Mouse (Mus musculus): ENCODE data around the gene Hmga1. TPM values are rescaled to one million over a fixed set of nuclear protein-coding genes. Genes with fewer than 3 reads are reported as not detected.

Hmga1 gene
- total RNA-seq (2023; ENCODE audit: inconsistent age) = 64.7 to 73.8 TPM (median 66.6 TPM) in 4 replicates

DNA sequence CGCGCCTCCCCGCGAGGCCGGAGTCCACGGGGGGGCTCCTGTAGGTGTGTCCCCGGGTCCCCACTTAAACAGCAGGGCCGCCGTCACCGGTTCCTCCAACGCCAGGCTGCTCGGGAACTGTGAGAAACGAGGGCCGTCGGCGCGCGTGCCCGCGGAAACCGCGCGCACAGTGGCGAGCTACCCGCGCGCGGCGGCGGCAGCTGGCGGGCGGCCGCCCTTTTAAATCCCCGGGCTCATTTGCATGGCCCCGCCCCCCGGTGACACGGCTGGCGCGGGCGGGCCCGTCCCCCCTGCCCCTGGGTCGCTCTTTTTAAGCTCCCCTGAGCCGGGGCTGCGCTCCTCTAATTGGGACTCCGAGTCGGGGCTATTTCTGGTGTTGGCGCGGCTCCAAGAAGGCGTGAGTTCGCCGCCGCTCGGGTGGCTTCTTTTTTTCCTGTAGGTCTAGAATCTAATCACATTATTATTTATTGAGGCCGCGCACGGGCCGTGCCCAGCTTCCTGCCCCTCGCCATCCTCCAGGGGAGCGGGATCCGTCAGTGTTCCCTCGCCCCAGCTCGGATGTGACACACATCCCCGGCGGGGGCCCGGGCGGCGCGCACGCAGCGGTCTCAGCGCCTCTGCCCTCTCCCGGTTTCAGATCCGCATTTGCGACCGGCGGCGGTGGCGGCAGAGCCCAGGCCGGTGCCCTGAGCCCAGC, at the start of gene Hmga1:
TSS of gene Hmga1 (plus strand) at position 183 of the 697 bp plus-strand sequence.

DNA sequence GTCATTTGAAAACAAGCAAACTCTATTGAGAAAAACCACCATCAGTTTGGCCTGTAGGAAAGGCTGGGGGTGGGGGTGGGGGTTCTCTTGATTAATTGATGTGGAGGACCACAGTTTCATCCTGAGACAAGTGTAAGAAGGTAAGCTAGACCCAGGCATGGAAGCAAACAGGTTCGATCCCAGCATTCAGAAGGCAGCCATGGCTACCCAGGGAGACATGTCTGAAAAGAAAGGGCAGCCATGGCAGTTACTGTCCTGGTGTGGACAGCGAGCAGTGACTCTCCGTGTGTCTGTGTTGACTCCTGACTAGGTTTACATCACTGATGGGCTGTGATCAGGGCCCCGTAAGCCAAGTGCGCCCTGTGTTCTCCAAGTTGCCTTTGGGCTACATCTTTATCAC, 35.0 kb upstream of the Hmga1 start, which contains the start of gene Grm4:
TSS of gene Grm4 (minus strand) at position 101 of the 400 bp plus-strand sequence.

DNA sequence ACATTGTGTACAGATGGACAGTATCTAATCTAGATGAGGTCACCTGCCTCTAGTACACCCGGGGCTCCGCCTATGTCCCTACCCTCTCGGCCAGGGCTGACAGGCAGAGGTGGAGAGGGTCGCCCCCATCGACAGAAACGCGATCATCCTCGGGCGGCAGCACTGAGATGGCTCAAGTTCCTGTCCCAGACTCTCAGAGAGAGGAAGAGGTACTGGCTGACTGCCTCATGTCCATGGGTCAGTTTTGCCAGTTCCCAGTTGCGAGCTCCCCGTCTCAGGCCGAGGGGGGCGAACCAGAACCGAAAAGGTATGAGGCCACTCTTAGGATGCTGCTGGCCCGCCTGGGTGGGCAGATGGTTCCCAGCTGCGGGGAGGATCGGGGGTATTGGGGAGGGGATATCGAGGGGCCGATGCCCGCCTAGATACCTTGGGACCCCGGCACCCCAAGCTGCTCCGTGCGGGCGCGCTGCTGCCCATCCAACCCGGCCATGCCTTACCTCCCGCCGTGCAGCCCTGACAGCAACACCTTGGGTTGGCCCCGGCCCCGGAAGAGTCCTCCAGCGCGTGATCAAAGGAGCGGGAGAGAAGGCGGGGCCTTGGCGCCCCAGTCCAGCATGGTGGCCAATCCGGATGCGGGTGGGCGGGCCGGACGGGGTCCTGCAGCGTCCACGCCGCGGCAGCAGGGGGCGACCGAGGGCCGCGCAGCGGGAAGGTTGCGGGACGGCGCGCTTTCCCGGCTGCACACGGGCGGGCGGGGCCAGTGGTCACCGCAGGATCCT, 9.1 kb downstream of the Hmga1 start, which contains the start of gene AI413582:
TSS of gene AI413582 (minus strand) at position 594 of the 779 bp plus-strand sequence.

Other genes with a start within 250 kb of the Hmga1 start
- gene Grm4, start 35.1 kb upstream of the Hmga1 start, total RNA-seq (2023; ENCODE audit: inconsistent age) = not detected in 4 replicates
- 39.6 to 49.8 TPM (median 41.4 TPM) in 4 replicates for gene AI413582, start 9.3 kb downstream of the Hmga1 start, total RNA-seq (2023; ENCODE audit: inconsistent age)
- 96.9 to 111 TPM (median 107 TPM) in 4 replicates for gene Nudt3, start 67.0 kb downstream of the Hmga1 start, total RNA-seq (2023; ENCODE audit: inconsistent age)
- gene RPS10-NUDT3, start 78.7 kb downstream of the Hmga1 start, total RNA-seq (2023; ENCODE audit: inconsistent age) = not detected in 4 replicates
- 1,996 to 2,109 TPM (median 2,092 TPM) in 4 replicates for gene Rps10, start 80.2 kb downstream of the Hmga1 start, total RNA-seq (2023; ENCODE audit: inconsistent age)
- gene Pacsin1, start 99.0 kb downstream of the Hmga1 start, total RNA-seq (2023; ENCODE audit: inconsistent age) = 16.4 to 22.3 TPM (median 18.0 TPM) in 4 replicates
- 0.48 to 0.87 TPM (median 0.61 TPM) in 4 replicates for gene Spdef, start 172.5 kb downstream of the Hmga1 start, total RNA-seq (2023; ENCODE audit: inconsistent age)